Mouse (Mus musculus): ENCODE data around the gene Tnfsf13.

Tnfsf13 gene

GRCm38 (mm10) chr11:69681314-69682208 is 4.0 kb downstream of the Tnfsf13 start, which contains the start of gene Senp3:
TSS of gene Senp3 (minus strand) at chr11:69682084.
- DNase-seq (ENCODE audit: low spot score in 2 of 2) = peak; percentile 93 to 94

- no peak for DNase-seq (ENCODE audit: low spot score in 2 of 2)
Observed at GRCm38 (mm10) chr11:69680136-69680855, 5.3 kb downstream of the Tnfsf13 start.

- no peak for DNase-seq (ENCODE audit: low spot score in 2 of 2)
Observed at GRCm38 (mm10) chr11:69679144-69679543, 6.4 kb downstream of the Tnfsf13 start.

DNA sequence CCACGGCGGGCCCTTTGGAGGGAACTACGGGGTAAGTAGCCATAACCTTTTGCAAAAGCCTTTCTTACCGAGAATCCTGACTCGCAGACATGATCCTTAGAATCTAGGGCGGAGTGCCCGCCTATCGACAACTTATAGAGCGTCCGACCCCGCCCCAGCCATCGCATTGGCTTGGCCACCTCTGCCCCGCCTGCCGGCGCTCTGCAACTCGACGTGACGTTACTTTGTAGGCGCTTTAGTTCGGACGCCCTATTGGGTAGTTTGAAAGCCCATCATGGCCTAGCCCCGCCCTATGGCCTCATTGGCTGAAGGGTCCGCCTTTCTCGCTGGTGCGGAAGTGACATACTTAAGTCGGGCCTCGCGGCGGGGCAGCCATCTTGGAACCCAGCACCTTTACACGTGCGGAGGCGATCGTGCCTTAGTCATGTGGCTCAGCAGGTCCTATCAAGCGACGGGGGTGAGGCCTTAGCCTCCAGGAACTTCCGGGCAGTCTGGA is 13.3 kb downstream of the Tnfsf13 start, which contains the start of gene Eif4a1:
Eif4a1 (minus strand) TSS at position 213 of the 496 bp plus-strand sequence.
- peak; percentile 100 for DNase-seq (ENCODE audit: low spot score in 2 of 2)

- DNase-seq (ENCODE audit: low spot score in 2 of 2) = no peak
Observed at GRCm38 (mm10) chr11:69671726-69672124, 13.9 kb downstream of the Tnfsf13 start.

- DNase-seq (ENCODE audit: low spot score in 2 of 2) = peak; percentile 76 to 91
Observed at GRCm38 (mm10) chr11:69670786-69671725, 14.5 kb downstream of the Tnfsf13 start.

- DNase-seq (ENCODE audit: low spot score in 2 of 2) = no peak
Observed at GRCm38 (mm10) chr11:69666665-69667005, 18.9 kb downstream of the Tnfsf13 start.

- no peak for DNase-seq (ENCODE audit: low spot score in 2 of 2)
Observed at GRCm38 (mm10) chr11:69665961-69666664, 19.5 kb downstream of the Tnfsf13 start, which contains the start of gene Cd68. TSS of gene Cd68 (minus strand) at chr11:69666153.

GRCm38 (mm10) chr11:69665457-69665960 is 20.1 kb downstream of the Tnfsf13 start:
- DNase-seq (ENCODE audit: low spot score in 2 of 2) = no peak

DNA sequence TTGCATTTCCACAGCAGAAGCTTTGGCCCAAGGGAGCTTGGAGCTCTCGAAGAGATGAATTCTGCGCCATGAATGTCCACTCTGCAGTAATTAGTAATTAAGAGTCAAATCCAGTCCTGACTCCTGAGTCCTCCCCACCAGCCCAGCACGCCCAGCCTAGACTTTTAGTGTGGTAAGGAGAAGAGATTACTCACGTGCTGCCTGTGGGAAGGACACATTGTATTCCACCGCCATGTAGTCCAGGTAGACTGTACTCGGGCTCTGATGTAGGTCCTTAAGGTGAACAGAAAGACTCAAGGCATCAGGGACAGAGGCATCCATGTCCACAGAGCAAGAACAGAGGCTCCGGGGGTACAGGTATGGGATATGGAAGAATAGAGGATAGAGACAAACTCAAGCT is 20.7 kb downstream of the Tnfsf13 start:
- no peak for DNase-seq (ENCODE audit: low spot score in 2 of 2)

DNA sequence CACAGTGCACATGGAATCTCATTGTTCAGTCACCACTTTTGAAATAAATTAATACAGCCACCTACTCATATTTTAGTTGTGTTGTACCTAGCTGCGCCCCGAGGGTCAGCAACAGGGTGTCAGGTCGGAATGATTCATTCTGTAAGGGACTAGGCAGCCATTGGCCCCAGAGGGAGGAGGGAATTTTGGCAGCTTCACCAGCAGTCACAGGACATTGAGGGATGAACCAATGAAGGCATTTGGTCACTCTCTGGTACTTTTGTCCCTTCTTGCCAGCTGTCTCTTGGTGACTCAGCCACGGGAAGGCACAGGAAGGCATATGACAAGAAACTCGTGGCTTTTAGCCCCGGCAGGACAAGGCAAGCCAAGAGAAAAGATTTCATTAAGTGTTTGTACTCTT is 21.8 kb downstream of the Tnfsf13 start:
- no peak for DNase-seq (ENCODE audit: low spot score in 2 of 2)

GRCm38 (mm10) chr11:69662967-69663671 is 22.5 kb downstream of the Tnfsf13 start:
- DNase-seq (ENCODE audit: low spot score in 2 of 2) = no peak

DNA sequence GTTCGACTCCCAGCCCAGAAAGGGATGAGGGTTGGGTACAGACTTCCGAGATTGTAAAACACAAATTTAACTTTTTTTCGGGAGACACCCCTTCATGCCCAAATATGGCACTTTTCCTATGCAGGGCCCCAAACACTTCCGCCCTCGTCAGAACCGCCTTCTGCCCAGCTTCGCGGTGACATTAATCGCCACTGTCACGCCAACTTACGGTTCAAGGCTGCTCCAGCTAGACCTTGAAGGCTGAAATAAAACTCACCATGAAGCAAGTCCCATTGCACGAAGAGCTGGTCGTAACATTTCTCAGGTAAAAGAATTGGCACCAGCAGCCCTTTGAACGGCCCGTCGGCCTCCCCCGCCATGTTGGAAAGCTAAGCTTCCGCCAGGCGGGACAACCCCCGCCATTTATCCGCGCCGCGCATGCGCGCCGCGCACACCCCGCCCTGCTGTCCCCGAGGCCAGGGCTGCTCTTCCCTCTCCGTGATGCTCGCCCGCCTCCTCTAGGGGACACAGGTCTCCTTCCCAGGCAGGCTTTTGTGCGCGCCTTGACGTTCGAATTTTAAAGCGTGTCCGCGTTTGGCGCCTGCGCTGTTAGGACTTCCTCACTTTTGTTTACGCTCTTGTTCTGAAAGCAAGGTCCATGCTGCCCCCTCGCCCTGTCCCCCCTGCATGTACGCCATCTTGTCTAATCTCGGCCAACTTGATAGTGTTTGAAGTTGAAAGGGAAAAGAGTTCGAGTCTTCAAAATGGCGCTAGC is 23.2 kb downstream of the Tnfsf13 start, which contains the start of gene Mpdu1:
Mpdu1 (minus strand) TSS at position 430 of the 754 bp plus-strand sequence.
- DNase-seq (ENCODE audit: low spot score in 2 of 2) = peak; percentile 86 to 90

GRCm38 (mm10) chr11:69661221-69661881 is 24.2 kb downstream of the Tnfsf13 start:
- no peak for DNase-seq (ENCODE audit: low spot score in 2 of 2)

DNA sequence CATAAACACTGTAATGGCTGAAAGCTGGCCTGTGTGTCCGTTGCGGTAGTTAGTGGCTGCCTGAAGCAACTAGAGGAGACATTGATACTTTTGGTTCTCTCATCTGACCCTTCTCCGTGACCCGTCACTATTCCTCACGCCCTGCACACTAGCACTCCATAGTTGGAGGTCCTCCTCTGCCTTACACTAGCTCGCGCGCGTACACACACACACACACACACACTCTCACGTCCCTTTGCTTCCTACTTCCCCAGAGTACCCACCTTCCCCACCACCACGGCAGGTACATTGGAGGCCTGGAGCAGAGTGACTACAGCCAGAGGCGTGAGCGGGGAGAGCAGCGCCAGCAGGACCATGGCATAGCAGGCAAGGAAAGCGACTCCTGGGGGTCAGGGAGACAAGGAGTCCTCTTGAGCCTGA is 28.1 kb downstream of the Tnfsf13 start:
- no peak for DNase-seq (ENCODE audit: low spot score in 2 of 2)

GRCm38 (mm10) chr11:69656617-69657461 is 28.7 kb downstream of the Tnfsf13 start:
- peak in 1 of 2 experiments; percentile 66 for DNase-seq (ENCODE audit: low spot score in 2 of 2)

GRCm38 (mm10) chr11:69656065-69656455 is 29.5 kb downstream of the Tnfsf13 start:
- peak; percentile 55 to 68 for DNase-seq (ENCODE audit: low spot score in 2 of 2)
